Mouse (Mus musculus): ENCODE measurements at regions not wholly inside any gene's neighbourhood (a gene's known extent, or its start where the extent isn't known, plus 50 kb on each side); places are given as distances from the start of the nearest gene placed in this dataset.

DNA sequence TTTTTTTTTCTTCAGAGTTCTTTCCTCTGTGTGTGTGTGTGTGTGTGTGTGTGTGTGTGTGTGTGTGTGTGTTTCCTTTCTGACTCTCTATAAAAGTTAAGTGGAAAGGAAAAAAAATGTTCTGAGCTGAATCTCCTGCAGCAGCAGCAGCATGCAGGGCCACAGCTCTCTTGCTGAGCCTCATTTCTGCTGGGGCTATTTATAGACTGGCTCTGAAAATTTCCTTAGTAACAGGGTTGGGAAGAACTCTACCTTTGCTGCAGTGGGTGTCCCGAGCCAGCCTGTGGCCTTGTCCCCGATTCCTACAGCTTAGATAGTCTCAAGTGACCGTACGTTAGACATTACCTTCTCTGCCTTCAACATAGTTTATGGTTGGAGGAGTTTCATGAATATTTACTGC lies 1075.6 kb downstream of the Synb start:
- TF ChIP-seq CTCF (conservative IDR thresholded peaks at IDR 0.05; ENCODE audit: insufficient read depth, insufficient read length, low read depth, low read length) (no peak), POLR2A (IDR thresholded peaks at IDR 0.05; ENCODE audit: low read depth, low read length) (no peak)
